Mouse (Mus musculus) cerebellum, adult 2 months (tissue): ENCODE measurements at regions not wholly inside any gene's neighbourhood (a gene's known extent, or its start where the extent isn't known, plus 50 kb on each side); places are given as distances from the start of the nearest gene placed in this dataset.

Experiments used
- CTCF ChIP-seq: fragments of 200-500 bp; IDR thresholded peaks from 2 replicates; pipeline ENCODE4 v1.5.1; 2011; ENCODE audit warnings: low read depth, mild to moderate bottlenecking, control low read depth, low read length, moderate library complexity, borderline replicate concordance; ENCODE audit not compliant: insufficient read depth
- POLR2A ChIP-seq: fragments of 200-500 bp; IDR thresholded peaks from 2 replicates; pipeline ENCODE4 v1.6.1; 2011; ENCODE audit warnings: low read length, control low read depth, borderline replicate concordance; ENCODE audit not compliant: insufficient read depth

- no peak for TF ChIP-seq CTCF
- no peak for TF ChIP-seq POLR2A
Observed at GRCm38 (mm10) chr5:51990847-51991610, 199.3 kb downstream of the Dhx15 start.
